Mouse (Mus musculus) heart, adult 18-20 months (tissue): ENCODE data around the gene 4931422A03Rik. TPM values are rescaled to one million over a fixed set of nuclear protein-coding genes. Genes with fewer than 3 reads are reported as not detected.

Source experiments
- DNase-seq, 2 experiments: peaks; one replicate each; pipeline ENCODE4 v3.0.0; 2021 to 2022; ENCODE audit warnings: mixed read lengths in 1 of 2
- total RNA-seq, 2 experiments: library from RNA; stranded (reverse); gene quantifications; 2 replicates each; pipeline ENCODE4 v1.2.3; 2021

4931422A03Rik gene
- total RNA-seq, 2 experiments from 2014 or later = not detected

- DNase-seq = peak; percentile 73 to 78
These were observed 57.9 kb downstream of the 4931422A03Rik start for GRCm38 (mm10) chr2:103970041-103970790.

DNA sequence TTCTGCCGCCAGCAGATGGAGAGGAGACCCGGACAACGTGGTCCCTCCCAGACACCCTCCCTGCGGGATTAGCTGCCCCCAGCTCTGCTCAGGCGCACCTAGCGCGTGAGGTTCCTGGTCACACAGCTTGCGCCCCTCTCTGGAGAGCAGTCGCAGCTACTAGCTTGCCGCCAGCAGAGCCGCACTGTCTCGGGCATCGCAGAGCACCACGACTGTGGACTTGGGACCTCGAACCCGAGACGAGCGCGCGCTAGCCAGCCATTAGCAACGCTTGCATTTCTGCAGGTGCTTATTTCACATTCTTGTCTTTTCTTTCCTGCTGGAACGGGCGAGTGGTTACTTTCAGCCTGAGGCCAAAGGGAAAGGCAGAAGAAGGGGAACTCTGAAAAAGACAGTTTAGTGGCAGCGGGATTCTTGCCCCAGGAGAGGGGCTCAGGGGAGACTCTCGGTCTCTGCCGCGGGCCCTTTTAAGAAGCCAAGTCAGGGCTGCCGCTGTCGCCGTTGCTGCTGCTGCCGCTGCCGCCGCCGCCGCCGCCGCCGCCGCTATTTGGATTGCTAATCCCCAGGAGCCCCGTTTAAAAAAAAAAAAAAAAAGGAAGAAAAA, 58.6 kb downstream of the 4931422A03Rik start:
- DNase-seq = peak; percentile 80

DNA sequence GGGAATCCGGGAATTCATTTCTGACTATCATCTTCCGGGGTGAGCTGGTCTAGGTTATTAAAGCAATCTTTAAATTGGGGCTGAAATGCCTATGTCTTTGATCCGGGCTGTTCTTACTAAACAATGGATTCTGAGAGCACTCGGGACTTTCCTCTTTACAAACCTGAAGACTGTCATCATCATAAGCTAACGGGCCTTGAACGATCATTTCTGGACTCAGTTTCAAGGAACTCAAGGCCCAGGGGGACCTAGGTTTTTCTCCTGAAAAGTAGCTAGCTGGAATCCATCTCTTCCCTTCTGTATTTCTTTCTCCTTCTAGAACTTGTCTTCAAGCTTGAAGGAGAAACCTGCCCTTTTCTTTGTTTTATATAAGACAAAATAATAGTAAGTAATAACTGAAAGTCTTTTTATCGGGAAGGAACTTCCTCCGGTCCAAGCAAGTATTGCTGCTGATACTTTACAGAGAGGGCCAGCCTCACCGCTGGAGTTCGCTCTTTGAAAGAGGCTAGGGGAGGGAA, 59.2 kb downstream of the 4931422A03Rik start:
- DNase-seq = no peak

- DNase-seq = no peak
These were observed 60.0 kb downstream of the 4931422A03Rik start for GRCm38 (mm10) chr2:103968186-103968585.

DNA sequence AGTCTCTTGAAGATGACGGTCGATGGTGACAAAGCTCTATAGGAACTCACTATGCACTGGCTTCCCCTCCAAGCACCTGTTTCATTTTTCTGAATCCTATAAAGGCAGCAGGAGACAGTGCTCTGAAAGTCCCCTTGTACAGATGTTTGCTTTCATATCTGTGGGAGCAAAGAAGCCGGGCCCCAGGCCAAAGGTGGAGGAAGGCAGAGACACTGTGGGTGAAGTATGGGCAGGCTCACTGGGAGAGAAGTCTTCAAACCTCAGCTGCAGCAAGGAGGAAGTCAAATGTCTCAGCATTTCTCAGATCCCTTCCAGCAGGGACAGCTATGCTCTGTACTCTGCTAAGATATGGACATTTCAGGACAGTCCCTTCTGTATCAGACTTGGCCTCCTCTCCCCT, 62.8 kb downstream of the 4931422A03Rik start:
- DNase-seq = peak in 1 of 2 experiments; percentile 42

DNA sequence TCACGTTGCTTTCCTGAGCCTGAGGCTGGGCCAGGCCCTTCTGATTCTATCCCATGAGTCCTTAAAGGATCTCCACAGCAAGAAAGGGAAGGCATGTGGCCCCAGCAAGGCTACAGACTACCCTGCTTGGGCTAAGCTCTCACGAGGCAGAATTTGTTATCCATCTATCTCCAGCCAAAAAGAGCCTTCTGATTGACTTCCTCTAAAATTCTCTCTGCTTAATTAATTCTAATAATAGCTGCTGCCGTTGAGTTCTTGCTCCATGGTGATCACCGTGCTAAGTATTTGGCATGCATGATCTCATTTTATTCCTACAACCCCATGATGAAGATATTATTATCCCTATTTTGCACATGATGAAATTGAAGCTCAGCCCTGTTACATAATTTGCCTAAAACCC, 65.8 kb downstream of the 4931422A03Rik start:
- DNase-seq = no peak

DNA sequence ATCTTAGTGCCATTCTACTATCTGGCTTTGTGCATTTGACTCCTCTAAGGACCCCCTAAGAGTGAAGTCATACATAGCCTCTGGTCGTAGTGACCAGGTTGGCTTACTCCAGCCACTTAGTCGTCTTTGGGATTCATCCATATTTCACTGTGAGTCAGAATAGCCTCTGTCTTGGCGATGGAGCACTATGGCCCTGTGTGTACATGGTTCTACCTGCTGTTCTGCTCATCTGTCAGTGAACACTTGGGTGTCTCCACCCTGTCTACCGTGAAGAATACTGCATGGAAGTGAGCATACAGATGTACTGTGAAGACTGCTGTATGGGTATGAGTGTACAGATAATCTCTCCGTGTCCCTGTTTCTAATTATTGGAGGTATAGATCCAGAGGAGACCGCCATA, 68.6 kb downstream of the 4931422A03Rik start:
- DNase-seq = no peak

DNA sequence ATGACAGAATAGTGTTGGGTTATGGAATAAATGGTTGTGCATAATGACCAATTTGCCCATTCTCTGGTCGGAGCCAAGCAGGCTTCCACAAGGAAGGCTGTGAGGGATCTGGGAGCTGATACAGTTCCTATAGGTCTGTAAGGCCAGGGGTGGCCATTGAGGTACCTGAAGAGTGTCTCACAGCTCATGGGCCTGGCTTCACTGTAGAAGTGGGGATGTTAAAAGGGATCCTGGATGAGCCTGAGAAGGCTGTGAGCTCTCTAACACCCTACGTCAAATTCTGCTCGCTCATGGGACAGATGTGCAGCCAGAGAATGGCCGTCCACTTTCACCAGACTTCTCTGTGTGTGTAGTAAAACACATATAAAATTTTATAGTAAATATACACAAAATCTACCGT, 69.1 kb downstream of the 4931422A03Rik start:
- no peak for DNase-seq

DNA sequence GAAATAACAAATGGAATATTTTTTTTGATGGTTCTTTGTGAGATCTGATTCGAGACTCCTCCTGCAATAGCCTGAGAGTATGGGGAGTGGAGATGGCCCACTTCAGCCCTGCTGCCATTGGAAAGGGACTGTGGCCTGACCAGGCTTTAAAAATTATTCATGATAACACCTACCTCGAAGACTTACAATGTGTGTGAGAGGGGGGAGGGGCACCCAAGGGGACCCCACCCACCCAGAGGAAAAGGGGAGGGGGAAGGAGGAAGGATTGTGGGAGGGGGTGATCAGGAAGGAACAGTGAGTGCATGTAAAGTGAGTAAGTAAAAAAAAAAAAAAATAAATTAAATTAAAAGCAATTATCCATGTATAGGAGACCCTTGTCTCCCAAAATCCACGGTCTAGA, 69.5 kb downstream of the 4931422A03Rik start:
- no peak for DNase-seq

DNA sequence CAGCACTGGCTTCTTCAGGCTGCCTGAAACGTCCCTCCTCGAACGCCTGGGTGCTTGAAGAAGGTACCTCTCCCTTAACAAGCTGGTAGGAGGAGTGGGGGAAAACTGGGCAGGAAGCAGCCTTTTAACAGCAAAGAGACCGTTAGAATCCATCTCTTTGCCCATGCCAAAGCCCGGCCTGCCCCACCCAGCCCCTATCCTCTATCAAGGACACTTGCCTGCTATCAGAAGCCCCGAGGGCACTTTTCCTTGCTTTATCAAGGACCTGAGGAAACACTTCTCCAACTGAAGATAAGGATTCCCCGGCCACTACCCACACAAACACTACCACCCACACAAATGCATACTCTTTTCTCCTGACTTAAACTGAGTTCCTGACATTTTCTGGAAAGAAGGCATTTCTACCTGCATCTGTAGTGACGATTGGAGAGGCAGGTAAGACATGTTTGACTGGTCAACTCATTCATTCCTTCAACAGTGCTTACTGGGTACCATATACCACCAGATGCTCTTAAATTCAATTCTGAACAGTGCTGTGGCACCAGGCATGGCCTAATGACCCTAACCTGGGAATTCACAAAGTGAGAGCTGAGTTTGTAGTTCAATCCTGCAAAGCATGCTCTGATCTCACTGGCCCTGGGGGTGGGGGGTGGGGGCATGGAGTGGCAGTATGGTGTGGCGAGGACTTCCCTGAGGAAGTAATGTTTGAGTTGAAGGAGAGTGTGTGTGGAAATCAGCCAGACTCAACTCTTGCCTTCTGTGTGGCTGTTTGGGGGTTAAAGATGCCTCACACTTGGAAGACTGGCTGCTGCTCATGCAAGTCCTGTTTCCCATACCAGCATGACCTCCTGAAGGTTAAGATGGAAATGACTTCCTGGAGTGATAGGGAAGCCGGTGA, 70.3 kb downstream of the 4931422A03Rik start, which contains the start of gene Lmo2:
Gene Lmo2, plus strand, starts transcription at position 338 of the 898 bp plus-strand sequence.
- DNase-seq = no peak

GRCm38 (mm10) chr2:103956867-103957266, 71.3 kb downstream of the 4931422A03Rik start:
- DNase-seq = no peak

GRCm38 (mm10) chr2:103955714-103956113, 72.4 kb downstream of the 4931422A03Rik start:
- no peak for DNase-seq

DNA sequence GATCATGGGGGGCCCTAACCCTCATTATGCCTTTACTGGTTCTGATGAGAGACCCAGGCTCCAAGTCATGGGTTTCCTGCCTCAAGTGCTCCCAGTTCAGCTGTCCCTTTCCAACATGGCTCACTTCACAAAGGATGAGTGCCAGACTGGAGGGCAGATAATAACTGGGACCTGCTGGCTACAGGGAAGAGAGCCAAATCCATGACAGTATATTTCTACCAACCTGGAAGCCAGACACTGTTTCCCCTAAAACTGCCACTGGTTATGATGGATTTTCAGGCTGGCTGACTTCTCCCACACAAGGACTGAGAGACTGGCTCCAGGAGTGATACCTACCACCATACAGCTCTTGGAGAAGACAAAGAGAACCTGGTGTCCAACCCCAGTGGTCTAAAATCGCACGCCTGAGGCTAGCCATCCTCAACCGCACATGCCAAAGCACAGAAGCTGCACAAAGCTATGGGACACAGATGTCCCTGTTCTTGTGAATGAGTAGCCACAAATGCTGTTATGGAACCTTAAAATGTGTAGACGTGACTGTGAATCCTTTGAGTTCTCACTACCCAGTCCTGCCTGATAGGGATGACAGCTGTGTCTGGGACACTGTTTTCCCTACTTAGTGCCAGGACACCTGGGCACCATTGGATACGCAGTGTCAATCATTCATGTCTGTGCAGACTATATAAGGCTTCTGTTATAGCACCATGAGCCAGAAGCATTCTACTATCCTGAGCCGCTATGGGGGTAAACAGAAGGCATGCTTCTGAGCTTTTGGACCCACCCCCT, 74.9 kb downstream of the 4931422A03Rik start:
- DNase-seq = no peak

DNA sequence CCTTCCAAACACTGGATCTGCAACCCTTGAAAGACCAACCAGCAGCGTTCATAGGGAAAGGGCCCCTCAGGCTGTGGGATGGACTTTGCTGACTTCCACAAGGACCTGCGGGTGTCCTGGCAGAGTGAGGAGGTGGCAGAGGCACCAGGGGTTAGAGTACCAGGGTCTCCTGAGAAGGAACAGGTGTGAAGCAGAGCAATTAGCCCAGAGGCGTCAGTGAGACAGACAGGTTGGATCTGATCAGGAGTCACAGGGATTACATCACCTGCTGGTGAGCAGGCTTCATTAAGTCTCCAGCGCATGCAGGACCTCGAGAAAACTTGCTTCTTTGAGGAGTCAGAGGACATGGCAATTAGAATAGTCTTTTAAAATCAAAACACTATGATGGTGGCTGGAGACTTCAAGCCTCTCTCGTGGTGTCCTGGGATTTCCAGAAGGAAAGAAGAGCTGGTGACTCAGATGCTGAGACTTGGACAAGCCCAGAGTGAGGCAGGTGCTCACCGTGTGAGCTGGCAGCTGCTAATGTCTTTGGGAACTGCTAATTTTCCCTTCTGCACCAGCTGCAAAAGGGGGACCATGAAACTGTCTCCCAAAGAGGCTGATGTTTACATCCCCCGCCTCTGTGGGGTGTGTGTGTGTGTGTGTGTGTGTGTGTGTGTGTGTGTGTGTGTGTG, 80.0 kb downstream of the 4931422A03Rik start:
- DNase-seq = no peak

GRCm38 (mm10) chr2:103946892-103947291, 81.3 kb downstream of the 4931422A03Rik start:
- DNase-seq = no peak

- peak in 1 of 2 experiments; percentile 57 for DNase-seq
These were observed 82.5 kb downstream of the 4931422A03Rik start for GRCm38 (mm10) chr2:103945571-103946092.

GRCm38 (mm10) chr2:103944859-103945258, 83.3 kb downstream of the 4931422A03Rik start:
- peak in 1 of 2 experiments; percentile 29 for DNase-seq

- DNase-seq = no peak
These were observed 87.1 kb downstream of the 4931422A03Rik start for GRCm38 (mm10) chr2:103941085-103941484.

DNA sequence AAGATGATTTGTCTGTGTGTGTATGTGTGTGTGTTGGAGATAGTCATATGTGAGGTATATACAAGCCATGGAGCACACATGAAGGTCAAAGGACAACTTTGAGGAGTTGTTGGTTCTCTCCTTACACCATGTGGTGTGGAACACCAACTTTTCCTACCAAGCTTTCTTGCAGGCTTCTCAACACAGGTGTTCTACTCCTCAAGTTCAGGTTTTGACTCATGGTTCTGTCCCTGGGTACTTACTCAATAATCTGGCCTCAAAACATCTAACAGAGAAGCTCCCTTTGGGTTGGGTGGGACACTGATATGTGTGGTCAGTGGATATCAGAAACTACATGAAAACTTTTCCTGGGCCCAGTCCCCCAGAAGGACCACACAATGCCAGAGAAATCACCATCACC, 89.2 kb downstream of the 4931422A03Rik start:
- no peak for DNase-seq

DNA sequence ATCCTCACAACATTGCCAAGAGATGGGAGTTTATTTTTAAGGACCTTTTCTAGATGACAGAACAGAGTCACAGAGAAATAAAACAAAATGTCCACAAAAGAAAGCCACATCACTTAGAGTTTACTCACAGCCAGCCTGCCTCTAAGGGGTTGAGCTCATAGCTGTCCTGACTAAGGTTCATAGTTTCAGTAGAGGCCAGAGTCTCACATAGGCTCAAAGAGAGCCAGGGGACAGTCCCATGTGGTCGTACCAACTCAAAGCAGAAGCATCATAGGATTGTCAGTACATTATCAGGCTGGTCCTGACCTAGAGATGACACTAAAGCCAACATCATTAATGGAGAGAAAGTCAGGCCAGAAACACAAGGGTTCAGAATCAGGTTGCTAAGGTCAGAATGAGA, 89.6 kb downstream of the 4931422A03Rik start:
- DNase-seq = no peak

DNA sequence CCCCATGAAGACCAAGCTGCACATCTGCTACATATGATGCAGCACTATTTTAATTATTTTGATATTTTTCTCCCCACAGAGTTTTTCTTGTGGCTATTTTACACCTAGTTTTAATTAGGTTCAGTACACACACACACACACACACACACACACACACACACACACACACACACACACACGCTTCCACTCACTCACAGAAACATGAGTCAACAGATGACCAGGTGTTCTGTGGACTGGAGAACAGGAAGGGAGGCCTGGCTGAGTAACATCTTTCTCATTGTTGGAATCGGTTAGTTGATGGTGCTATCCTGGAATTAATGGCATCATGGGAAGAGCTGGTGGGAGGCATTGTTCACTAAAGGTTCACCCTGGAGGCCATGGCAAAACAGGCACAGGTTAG, 90.5 kb downstream of the 4931422A03Rik start:
- DNase-seq = no peak
